Mouse (Mus musculus): ENCODE results near the gene Ccnb1. TPM values are rescaled to one million over a fixed set of nuclear protein-coding genes. Genes with fewer than 3 reads are reported as not detected.

The Ccnb1 gene
- polyA plus RNA-seq, 1 experiment from 2014 or later = 159 TPM

DNA sequence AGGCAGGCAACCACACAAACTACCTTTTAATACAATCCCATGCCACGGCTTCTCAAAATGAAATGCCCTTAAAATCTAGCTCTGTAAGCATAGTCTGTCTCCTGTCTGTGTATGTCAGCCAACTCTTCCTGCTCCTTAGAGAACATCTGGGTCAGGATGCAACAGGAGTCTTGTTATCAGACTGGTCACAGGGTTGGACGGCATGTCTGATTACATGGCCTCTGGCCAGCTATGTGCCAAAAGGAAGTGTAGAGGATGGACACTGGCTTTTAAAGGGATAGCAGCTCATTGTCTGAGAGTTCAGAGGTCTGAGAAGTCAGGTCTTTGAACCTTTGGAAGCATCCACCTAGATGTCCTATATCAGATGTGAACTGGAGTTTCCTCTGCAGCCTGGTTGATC is 31.0 kb downstream of the Ccnb1 start:
- no peak overlapping the region for H3K4me2 ChIP-seq
- H3K27me3 ChIP-seq = no peaks in the 10 kb centered on the region
- ATAC-seq (replicated peaks; ENCODE audit: insufficient number of reproducible peaks, insufficient read depth, low FRiP score, low read depth) = no peak
- no peak overlapping the region for H3K9ac ChIP-seq
- H3K36me3 ChIP-seq = peaks cover 5% of the 10 kb centered on the region; the same call in 1 of the 2 replicates
- 43% methylated on average over 2 of the region's 2 CpGs for WGBS
- no peaks in the 10 kb centered on the region; the same call in 1 of the 2 replicates for H3K4me1 ChIP-seq (replicated peaks)
- H3K4me3 ChIP-seq = no peak overlapping the region
- H3K9me3 ChIP-seq (replicated peaks) = no peaks in the 10 kb centered on the region
- H3K27ac ChIP-seq = no peak overlapping the region

DNA sequence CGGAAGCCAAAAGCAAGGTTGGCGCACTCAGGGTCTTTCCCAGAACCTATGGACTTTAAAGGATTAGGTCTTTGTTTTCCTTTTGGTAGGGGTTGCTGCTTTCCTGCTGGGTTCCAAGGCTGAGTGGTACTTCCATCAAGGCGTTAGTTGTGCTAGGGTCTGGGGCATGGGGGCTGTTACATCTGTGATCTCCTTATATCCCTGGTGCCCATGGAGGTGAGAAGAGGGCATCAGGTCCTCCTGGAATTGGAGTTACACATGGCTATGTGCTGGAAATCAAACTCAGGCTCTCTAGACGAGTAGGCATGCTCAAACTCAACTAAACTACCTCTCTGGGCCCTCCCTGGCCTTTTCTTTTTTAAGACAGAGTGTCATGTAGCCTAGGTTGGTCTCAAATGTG is 32.2 kb downstream of the Ccnb1 start:
- Histone ChIP-seq H3K4me3 (no peak overlapping the region), H3K36me3 (no peaks in the 10 kb centered on the region), H3K4me1 (replicated peaks) (no peaks in the 10 kb centered on the region; the same call in 1 of the 2 replicates), H3K27me3 (no peaks in the 10 kb centered on the region), H3K9me3 (replicated peaks) (no peaks in the 10 kb centered on the region), H3K27ac (no peak overlapping the region), H3K9ac (no peak overlapping the region), H3K4me2 (no peak overlapping the region)
- WGBS = 62% methylated on average over 4 of the region's 4 CpGs
- no peak for ATAC-seq (replicated peaks; ENCODE audit: insufficient number of reproducible peaks, insufficient read depth, low FRiP score, low read depth)

DNA sequence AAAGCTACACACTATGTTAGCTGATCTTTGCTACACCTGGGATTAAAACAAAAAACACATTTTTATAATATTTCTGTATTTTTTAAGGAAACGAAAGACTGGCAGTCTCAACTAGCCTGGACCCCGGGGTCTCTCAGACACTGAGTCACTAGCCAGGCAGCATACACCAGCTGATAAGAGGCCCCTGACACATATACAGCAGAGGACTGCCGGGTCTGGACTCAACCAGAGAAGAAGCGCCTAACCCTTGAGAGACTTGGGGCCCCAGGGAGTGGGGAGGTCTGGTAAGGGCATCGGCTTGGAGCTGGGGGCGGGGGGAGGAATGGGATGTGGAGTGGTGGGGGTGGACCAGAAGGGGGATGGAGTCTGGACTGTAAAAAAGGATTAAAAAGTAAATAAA is 33.4 kb downstream of the Ccnb1 start:
- Histone ChIP-seq H3K36me3 (no peaks in the 10 kb centered on the region), H3K27me3 (no peaks in the 10 kb centered on the region), H3K9me3 (replicated peaks) (no peaks in the 10 kb centered on the region), H3K4me1 (replicated peaks) (no peaks in the 10 kb centered on the region; the same call in 1 of the 2 replicates), H3K4me2 (no peak overlapping the region), H3K4me3 (no peak overlapping the region), H3K9ac (no peak overlapping the region), H3K27ac (no peak overlapping the region)
- ATAC-seq (replicated peaks; ENCODE audit: insufficient number of reproducible peaks, insufficient read depth, low FRiP score, low read depth) = no peak
- WGBS = 63% methylated on average over 6 of the region's 6 CpGs

DNA sequence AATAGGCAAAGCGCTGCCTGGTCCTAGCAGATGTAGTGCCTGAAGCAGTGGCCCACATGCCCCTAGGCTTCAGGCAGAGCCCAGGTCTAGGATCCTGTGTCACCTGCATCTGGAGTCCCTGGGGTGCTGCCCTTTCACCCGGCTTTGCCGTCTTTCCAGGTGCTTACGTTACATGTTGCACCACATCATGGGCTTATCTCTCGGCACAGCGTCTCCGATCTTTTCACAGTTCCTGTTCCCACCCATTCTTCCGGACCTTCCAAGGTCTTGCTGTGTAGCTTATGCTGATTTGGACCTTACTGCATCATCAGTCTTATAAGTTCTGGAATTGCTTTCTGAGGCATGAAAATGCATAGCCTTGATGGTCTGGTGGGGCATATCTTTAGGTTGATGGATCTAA is 33.8 kb downstream of the Ccnb1 start:
- H3K36me3 ChIP-seq = no peaks in the 10 kb centered on the region
- H3K4me2 ChIP-seq = no peak overlapping the region
- no peak for ATAC-seq (replicated peaks; ENCODE audit: insufficient number of reproducible peaks, insufficient read depth, low FRiP score, low read depth)
- no peak overlapping the region for H3K27ac ChIP-seq
- 75% methylated on average over 8 of the region's 8 CpGs for WGBS
- H3K4me1 ChIP-seq (replicated peaks) = no peaks in the 10 kb centered on the region; the same call in 1 of the 2 replicates
- H3K9ac ChIP-seq = no peak overlapping the region
- H3K27me3 ChIP-seq = no peaks in the 10 kb centered on the region
- no peak overlapping the region for H3K4me3 ChIP-seq
- no peaks in the 10 kb centered on the region for H3K9me3 ChIP-seq (replicated peaks)

DNA sequence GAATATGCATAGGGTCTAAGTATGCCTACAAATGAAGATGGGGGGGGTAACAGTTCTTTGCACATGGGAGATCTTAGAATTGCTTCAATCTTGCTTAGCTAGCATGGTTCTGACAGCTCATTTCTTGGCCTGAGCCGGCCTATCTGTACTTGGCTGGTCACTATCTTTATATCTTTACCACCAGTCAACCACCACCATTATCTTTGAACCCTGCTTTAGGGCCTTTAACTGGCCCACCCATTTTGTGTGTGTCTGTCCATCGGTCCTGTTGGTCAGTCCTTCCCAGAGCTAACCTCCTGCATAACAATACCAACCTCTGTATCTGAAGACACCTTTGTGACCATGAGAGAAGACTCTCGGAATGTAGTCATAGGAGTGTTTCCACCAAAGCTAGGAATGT is 35.0 kb downstream of the Ccnb1 start:
- ATAC-seq (replicated peaks; ENCODE audit: insufficient number of reproducible peaks, insufficient read depth, low FRiP score, low read depth) = no peak
- Histone ChIP-seq H3K27me3 (no peaks in the 10 kb centered on the region), H3K9me3 (replicated peaks) (no peaks in the 10 kb centered on the region), H3K27ac (no peak overlapping the region), H3K36me3 (no peaks in the 10 kb centered on the region), H3K4me2 (no peak overlapping the region), H3K4me1 (replicated peaks) (no peaks in the 10 kb centered on the region; the same call in 1 of the 2 replicates), H3K9ac (no peak overlapping the region), H3K4me3 (no peak overlapping the region)
- 71% methylated on average over 3 of the region's 3 CpGs for WGBS

DNA sequence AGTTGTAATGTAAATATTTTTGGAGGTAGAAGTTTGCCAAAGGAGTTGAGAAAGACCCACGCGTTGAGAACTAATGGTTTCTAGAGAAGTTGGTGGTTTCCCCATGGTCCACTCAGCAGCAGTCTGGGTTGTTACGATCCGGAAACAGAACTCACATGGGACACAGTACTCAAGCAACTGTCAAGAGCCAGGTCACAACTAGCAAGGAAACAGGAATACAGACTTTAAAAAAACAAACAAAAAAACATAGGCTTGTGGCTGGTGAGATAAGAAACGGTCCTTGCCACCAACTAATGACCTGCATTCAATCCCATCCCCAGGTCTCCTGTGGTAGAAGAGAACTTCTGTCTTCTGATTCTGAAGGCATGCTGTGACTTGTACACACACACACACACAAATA is 35.6 kb downstream of the Ccnb1 start:
- Histone ChIP-seq H3K36me3 (no peaks in the 10 kb centered on the region), H3K4me2 (no peak overlapping the region), H3K4me3 (no peak overlapping the region), H3K9ac (no peak overlapping the region), H3K9me3 (replicated peaks) (no peaks in the 10 kb centered on the region), H3K27me3 (no peaks in the 10 kb centered on the region), H3K27ac (no peak overlapping the region), H3K4me1 (replicated peaks) (no peaks in the 10 kb centered on the region; the same call in 1 of the 2 replicates)
- ATAC-seq (replicated peaks; ENCODE audit: insufficient number of reproducible peaks, insufficient read depth, low FRiP score, low read depth) = no peak
- WGBS = 63% methylated on average over 5 of the region's 5 CpGs

DNA sequence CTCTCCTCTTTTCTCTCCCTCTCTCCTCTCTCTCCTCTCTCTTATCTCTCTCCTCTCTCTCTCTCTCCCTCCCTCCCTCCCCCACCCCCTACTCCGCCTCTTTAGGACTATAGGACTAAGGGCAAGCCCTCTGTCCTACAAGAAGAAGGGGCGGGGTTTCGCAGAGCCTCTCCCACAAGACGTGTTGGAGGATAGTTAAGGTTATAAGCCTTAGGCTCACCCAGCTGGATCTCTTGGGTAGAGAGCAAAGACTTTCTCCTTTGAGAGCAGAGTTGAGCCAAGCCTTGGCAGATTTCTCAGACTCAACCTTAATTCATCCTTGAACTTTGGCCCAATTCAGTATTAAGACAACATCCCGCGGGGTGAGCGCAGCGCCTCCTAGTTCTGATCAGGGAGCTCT is 37.7 kb downstream of the Ccnb1 start:
- no peak overlapping the region for H3K4me2 ChIP-seq
- H3K27me3 ChIP-seq = no peaks in the 10 kb centered on the region
- 41% methylated on average over 8 of the region's 8 CpGs for WGBS
- H3K4me1 ChIP-seq (replicated peaks) = peaks cover 6% of the 10 kb centered on the region; the same call in 1 of the 2 replicates
- no peak for ATAC-seq (replicated peaks; ENCODE audit: insufficient number of reproducible peaks, insufficient read depth, low FRiP score, low read depth)
- H3K27ac ChIP-seq = no peak overlapping the region
- no peak overlapping the region for H3K4me3 ChIP-seq
- H3K9me3 ChIP-seq (replicated peaks) = no peaks in the 10 kb centered on the region
- H3K9ac ChIP-seq = no peak overlapping the region
- no peaks in the 10 kb centered on the region for H3K36me3 ChIP-seq

DNA sequence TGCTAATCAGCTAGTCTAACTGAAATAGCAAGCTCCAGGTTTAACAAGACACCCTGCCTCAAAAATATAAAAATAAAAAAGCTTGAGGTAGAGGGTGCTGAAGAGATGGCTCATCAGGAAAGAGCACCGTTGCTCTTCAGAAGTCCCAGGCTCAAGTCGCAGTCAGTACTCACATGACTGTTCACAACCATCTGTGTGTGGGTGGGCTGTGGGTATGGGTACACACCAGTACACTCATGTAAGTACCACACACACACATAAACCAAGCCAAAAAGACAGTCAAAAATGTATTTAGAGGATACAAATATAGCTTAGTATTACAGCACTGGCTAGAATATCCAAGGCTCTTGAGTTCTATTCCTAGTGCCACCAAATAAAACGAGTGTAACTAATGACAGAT is 40.3 kb downstream of the Ccnb1 start:
- no peak overlapping the region for H3K9ac ChIP-seq
- no peak for ATAC-seq (replicated peaks; ENCODE audit: insufficient number of reproducible peaks, insufficient read depth, low FRiP score, low read depth)
- no peak overlapping the region for H3K27ac ChIP-seq
- no peak overlapping the region for H3K4me2 ChIP-seq
- H3K27me3 ChIP-seq = no peaks in the 10 kb centered on the region
- H3K9me3 ChIP-seq (replicated peaks) = no peaks in the 10 kb centered on the region
- no peaks in the 10 kb centered on the region for H3K36me3 ChIP-seq
- no peak overlapping the region for H3K4me3 ChIP-seq
- H3K4me1 ChIP-seq (replicated peaks) = peaks cover 14% of the 10 kb centered on the region
- 77% methylated on average over 3 of the region's 3 CpGs for WGBS

DNA sequence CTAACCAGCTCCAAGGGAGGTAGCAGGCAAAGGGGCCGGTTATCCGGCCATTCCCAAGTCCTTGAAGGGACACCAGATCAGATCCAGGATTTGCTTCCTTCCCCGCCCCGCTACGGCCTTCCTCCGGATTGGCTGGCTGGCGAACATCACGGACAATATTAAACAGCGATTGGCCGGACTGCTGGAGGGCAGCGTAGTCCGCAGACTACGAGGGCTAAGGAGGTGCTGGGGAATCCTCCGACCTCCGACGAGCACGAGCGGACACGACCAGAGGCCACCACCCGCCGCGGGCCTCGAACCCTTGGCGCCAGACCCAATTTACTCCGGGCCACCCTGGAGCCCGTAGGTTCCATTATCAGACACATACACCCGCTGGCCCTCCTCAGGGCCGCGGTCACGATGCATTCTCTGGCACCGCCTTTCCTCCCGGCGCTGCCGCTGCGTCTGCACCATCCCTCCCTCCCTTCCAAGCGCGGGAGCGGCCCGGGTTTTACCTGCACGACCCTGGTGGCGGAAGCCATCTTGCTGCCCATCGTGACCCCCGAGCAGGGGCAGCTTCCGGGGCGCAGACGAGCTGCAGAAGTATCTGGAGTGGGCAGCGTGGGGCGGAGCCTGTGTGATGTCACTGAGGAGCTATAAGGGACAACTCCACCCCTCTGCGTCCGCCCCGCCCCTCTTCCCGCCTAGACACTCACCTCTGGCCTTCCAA is 42.2 kb downstream of the Ccnb1 start, which contains the start of gene Mrps36:
Gene Mrps36 (minus strand): TSS at position 624 of the 709 bp plus-strand sequence.
- no peaks in the 10 kb centered on the region for H3K9me3 ChIP-seq (replicated peaks)
- H3K36me3 ChIP-seq = no peaks in the 10 kb centered on the region; the same call in 1 of the 2 replicates
- peaks cover 14% of the 10 kb centered on the region for H3K4me1 ChIP-seq (replicated peaks)
- H3K4me3 ChIP-seq = peak within 1 kb of the TSS; percentile 83
- H3K9ac ChIP-seq = peak within 1 kb of the TSS; percentile 86
- under 1% methylated on average over 52 of the region's 52 CpGs for WGBS
- H3K4me2 ChIP-seq = peak within 1 kb of the TSS; percentile 63
- peak; percentile 95 for ATAC-seq (replicated peaks; ENCODE audit: insufficient number of reproducible peaks, insufficient read depth, low FRiP score, low read depth)
- peak within 1 kb of the TSS; percentile 99 for H3K27ac ChIP-seq
- no peaks in the 10 kb centered on the region for H3K27me3 ChIP-seq

DNA sequence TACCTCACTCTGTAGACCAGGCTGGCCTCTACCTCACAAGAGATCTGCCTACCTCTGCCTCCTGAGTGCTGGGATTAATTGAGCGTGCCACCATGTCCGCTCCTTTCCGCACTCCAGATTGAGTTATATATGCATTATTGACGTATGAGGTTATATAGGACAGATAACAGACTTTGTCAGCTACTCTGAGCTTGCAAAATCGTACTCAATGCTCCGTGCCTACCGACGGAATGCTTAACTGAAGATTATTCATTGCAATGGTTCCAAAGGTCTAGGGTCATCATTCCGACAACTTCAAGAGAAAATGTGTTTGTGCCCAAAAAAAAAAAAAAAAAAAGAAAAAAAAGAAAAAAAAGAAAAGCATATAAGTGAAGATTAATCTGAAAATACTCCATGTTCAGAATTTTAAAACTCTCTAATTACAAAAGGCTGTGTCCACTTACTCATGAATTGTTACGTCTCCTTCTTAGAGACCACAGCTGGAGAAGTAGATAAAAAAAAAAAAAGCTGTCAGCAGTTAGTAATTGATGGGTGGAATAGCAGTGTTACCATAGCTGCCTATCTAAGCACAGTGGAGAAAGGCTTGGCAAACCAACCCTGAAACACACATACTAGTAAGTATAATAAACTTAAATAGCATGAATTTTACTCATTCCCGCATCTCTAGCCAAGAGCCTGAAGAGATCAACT is 42.9 kb downstream of the Ccnb1 start:
- Histone ChIP-seq H3K27ac (peak overlapping the region; percentile 99), H3K9ac (peak overlapping the region; percentile 86), H3K4me2 (peak overlapping the region; percentile 63), H3K27me3 (no peaks in the 10 kb centered on the region), H3K4me3 (peak overlapping the region; percentile 83), H3K36me3 (peaks cover 6% of the 10 kb centered on the region), H3K4me1 (replicated peaks) (peaks cover 14% of the 10 kb centered on the region), H3K9me3 (replicated peaks) (no peaks in the 10 kb centered on the region)
- WGBS = 56% methylated on average over 11 of the region's 11 CpGs
- peak; percentile 21; the same call in 1 of the 2 replicates for ATAC-seq (replicated peaks; ENCODE audit: insufficient number of reproducible peaks, insufficient read depth, low FRiP score, low read depth)

DNA sequence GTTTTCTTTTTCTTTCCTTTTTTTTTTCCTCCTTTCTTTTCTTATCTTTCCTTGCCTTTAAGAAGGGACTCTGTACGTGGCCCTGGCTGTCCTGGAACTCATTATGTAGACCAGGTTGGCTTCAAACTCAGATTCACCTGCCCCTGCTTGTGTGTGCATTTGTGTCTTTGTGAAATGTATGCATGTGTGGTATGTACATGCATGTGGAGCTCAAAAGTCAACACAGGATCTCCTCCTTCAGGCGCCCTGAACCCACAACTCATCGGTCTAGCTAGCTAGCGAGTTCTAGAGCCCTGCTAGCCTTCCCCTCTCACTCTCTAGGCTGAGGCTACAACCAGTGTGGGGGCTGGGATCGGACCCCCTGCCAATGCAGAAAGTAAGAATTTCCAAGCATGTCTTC is 43.5 kb downstream of the Ccnb1 start:
- peak overlapping the region; percentile 83; the same call in 1 of the 2 replicates for H3K4me3 ChIP-seq
- no peaks in the 10 kb centered on the region for H3K27me3 ChIP-seq
- H3K9ac ChIP-seq = no peak overlapping the region
- peaks cover 14% of the 10 kb centered on the region for H3K4me1 ChIP-seq (replicated peaks)
- H3K9me3 ChIP-seq (replicated peaks) = no peaks in the 10 kb centered on the region
- WGBS = 82% methylated on average over 5 of the region's 5 CpGs
- ATAC-seq (replicated peaks; ENCODE audit: insufficient number of reproducible peaks, insufficient read depth, low FRiP score, low read depth) = no peak
- H3K4me2 ChIP-seq = peak overlapping the region; percentile 63
- H3K27ac ChIP-seq = no peak overlapping the region
- H3K36me3 ChIP-seq = peaks cover 12% of the 10 kb centered on the region

Measured in heart, embryonic 15.5 days (tissue).